Mouse (Mus musculus): ENCODE measurements at regions not wholly inside any gene's neighbourhood (a gene's known extent, or its start where the extent isn't known, plus 50 kb on each side); places are given as distances from the start of the nearest gene placed in this dataset.

DNA sequence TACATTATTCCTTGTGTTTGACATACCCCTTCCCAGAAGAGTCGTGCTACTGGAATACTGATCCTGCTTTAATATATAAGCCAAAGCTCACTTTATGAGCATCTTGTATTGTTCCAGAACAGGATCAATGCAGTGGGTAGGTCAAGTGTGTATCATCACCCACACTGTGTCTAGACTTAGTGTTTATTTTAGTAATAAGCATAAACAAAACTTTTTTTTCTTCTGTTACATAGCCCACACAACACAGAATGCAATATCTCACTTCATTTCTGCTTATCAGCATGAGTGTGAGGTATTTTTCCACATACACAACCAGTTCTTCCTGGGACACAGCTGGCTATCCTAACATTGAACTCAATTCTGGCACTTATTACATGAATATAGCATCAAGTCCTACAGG is 2721.7 kb upstream of the Lrrc6 start:
- no peak overlapping the region for H3K27ac ChIP-seq (ENCODE audit: low read depth, low read length)
- H3K36me3 ChIP-seq (ENCODE audit: insufficient read depth, low read length), result no peaks in the 10 kb centered on the region
- TF ChIP-seq CTCF (IDR thresholded peaks at IDR 0.05), result no peak
- no peak overlapping the region for H3K4me2 ChIP-seq (ENCODE audit: low read depth, low read length, poor library complexity, severe bottlenecking)
- no peak overlapping the region for H3K4me3 ChIP-seq (ENCODE audit: low read depth, low read length)
- H3K4me1 ChIP-seq (ENCODE audit: insufficient read depth, low read length), result no peaks in the 10 kb centered on the region
- H3K9ac ChIP-seq (replicated peaks; ENCODE audit: low read length, poor library complexity, severe bottlenecking), result no peak overlapping the region
- WGBS, result 84% methylated on average over 1 of the region's 1 CpGs
- H3K9me3 ChIP-seq (ENCODE audit: low read length), result no peaks in the 10 kb centered on the region
- ATAC-seq (ENCODE audit: low FRiP score) (no peak), DNase-seq (ENCODE audit: low spot score) (no peak)
- H3K27me3 ChIP-seq (ENCODE audit: insufficient read depth, low read length), result no peaks in the 10 kb centered on the region

Data from midbrain, postnatal 0 days (tissue).